Mouse (Mus musculus): ENCODE measurements around the gene Zfp94.

DNA sequence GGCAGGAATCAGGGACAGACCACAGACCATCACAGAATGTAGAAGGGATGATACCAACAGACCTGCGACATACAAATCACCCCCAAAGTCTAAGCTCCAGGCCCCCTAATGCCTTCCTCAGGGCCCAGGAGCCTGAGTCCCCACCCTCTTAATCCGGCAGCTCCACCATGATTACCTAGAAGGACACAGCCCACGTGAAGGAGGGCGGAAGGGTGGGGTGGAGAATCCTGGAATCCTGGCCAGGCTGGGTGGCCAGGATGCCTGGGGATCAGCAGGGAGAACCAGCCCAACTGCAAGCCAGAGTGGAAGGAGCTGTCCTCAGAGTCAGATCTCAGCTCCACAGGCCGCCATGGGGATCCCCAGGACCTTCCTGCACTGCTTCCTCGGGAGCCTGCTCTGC lies 32.4 kb upstream of the Zfp94 start, which contains the start of gene Lypd5:
- TF ChIP-seq POLR2A (IDR thresholded peaks at IDR 0.05; ENCODE audit: insufficient read depth, low read depth, low read length) (no peak), CTCF (IDR thresholded peaks at IDR 0.05; ENCODE audit: insufficient read depth, low read depth, low read length) (no peak)

Measured in olfactory bulb, adult 2 months (tissue).